Mouse (Mus musculus): ENCODE data around the gene Rbm39. TPM values are rescaled to one million over a fixed set of nuclear protein-coding genes. Genes with fewer than 3 reads are reported as not detected.

Rbm39 gene
- total and polyA plus RNA-seq, 3 experiments = 212 to 417 (median 376) TPM

DNA sequence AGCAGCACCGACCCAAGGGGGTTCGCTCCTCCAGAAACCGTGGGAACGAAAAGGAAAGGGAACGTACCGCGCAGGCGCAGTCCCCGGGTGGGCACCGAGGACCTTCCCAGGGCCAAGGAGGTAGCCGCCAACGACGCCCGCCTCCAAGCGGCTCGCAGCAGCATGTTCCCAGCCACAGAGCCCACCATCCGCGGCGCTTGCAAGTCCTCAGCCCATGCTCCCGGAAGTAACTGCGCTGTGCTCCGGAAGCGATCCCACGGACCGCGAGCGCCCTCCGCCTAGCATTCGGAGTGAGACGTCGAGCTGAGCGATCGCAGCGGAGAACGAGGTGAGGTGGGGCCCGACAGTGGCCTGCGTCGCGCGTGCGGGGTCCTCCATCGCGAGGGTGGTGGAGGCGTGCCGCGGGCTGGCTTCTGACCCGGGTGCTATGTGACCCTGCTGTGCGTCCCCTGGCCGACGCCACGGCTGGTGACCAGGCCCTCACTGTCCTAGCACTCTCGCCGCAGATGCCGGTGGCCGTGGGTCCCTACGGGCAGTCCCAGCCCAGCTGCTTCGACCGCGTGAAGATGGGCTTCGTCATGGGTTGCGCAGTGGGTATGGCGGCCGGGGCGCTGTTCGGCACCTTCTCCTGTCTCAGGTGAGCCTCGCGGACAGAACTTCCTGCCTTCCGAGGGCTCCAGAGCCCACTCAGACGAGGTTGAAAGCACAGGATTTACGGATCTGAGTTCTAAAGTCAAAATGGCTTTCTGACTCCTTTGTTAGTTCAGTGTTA lies 35.9 kb downstream of the Rbm39 start, which contains the start of the genes Romo1 and Nfs1:
Romo1 (plus strand) TSS at position 87 of the 772 bp plus-strand sequence.
Nfs1 (minus strand) TSS at position 234 of the 772 bp plus-strand sequence.
- Histone ChIP-seq H3K4me3 (replicated peaks in 1 of 3; ENCODE audit: low read depth in 2 of 3, low read length in 2 of 3, poor library complexity in 1 of 3) (peak within 1 kb of the TSS; percentile 52 to 93 (median 82)), H3K4me2 (ENCODE audit: insufficient read depth, low read depth, poor library complexity, severe bottlenecking) (peak within 1 kb of the TSS; percentile 98), H3K9ac (ENCODE audit: insufficient read depth, low read depth) (peak within 1 kb of the TSS; percentile 69), H3K9me3 (replicated peaks; ENCODE audit: low read length) (no peaks in the 10 kb centered on the region), H3K27me3 (replicated peaks) (no peaks in the 10 kb centered on the region), H3K36me3 (replicated peaks in 1 of 2; ENCODE audit: control insufficient read depth in 1 of 2, insufficient read depth in 1 of 2, low read length in 1 of 2) (peaks cover 35 to 54% of the 10 kb centered on the region in 2 experiments), H3K27ac (ENCODE audit: insufficient read depth, low read depth) (peak within 1 kb of the TSS; percentile 91), H3K79me2 (replicated peaks; ENCODE audit: control insufficient read depth, extremely low read depth, insufficient read depth, poor library complexity, severe bottlenecking) (peaks cover 19% of the 10 kb centered on the region), H3K4me1 (ENCODE audit: control insufficient read depth in 1 of 2, insufficient read depth in 2 of 2) (peaks cover 0 to 15% of the 10 kb centered on the region in 2 experiments; a peak in 2 of 4 replicates)
- DNase-seq (ENCODE audit: extremely low read depth) = peak; percentile 94
- TF ChIP-seq JUND (conservative IDR thresholded peaks at IDR 0.05; ENCODE audit: low read depth, low read length) (no peak), CTCF (conservative IDR thresholded peaks at IDR 0.05 in 1 of 2, IDR thresholded peaks at IDR 0.05 in 1 of 2; ENCODE audit: low read depth in 2 of 2, low read length in 2 of 2) (peak in 1 of 2 experiments; percentile 64; a peak in 2 of 4 replicates), KAT2A (IDR thresholded peaks at IDR 0.05; ENCODE audit: insufficient replicate concordance, low read length) (no peak), MAFK (IDR thresholded peaks at IDR 0.05; ENCODE audit: insufficient replicate concordance, low read length) (no peak), RAD21 (IDR thresholded peaks at IDR 0.05; ENCODE audit: low read depth, low read length) (no peak), MYC (IDR thresholded peaks at IDR 0.05; ENCODE audit: low read depth, low read length) (peak; percentile 90), JUN (IDR thresholded peaks at IDR 0.05; ENCODE audit: insufficient read depth, low read depth, low read length) (no peak), SMC3 (IDR thresholded peaks at IDR 0.05; ENCODE audit: low read depth, low read length) (no peak), ETS1 (conservative IDR thresholded peaks at IDR 0.05; ENCODE audit: low read depth, low read length) (no peak), HCFC1 (IDR thresholded peaks at IDR 0.05; ENCODE audit: low read depth, low read length) (peak; percentile 90), EP300 (IDR thresholded peaks at IDR 0.05; ENCODE audit: low read length) (no peak), USF1 (IDR thresholded peaks at IDR 0.05; ENCODE audit: low read depth, low read length) (no peak), PAX5 (IDR thresholded peaks at IDR 0.05; ENCODE audit: low read length) (no peak), MAZ (IDR thresholded peaks at IDR 0.05; ENCODE audit: low read depth, low read length) (no peak), ZC3H11A (IDR thresholded peaks at IDR 0.05; ENCODE audit: low read depth, low read length) (no peak), ZKSCAN1 (IDR thresholded peaks at IDR 0.05; ENCODE audit: borderline replicate concordance, low read depth, low read length) (no peak), CHD2 (IDR thresholded peaks at IDR 0.05; ENCODE audit: low read length) (peak; percentile 89; the same call in 1 of the 2 replicates), NRF1 (IDR thresholded peaks at IDR 0.05; ENCODE audit: low read depth, low read length) (peak; percentile 80), RCOR1 (conservative IDR thresholded peaks at IDR 0.05; ENCODE audit: low read depth, low read length) (no peak), GABPA (IDR thresholded peaks at IDR 0.05; ENCODE audit: insufficient replicate concordance, low read depth, low read length) (no peak), USF2 (conservative IDR thresholded peaks at IDR 0.05; ENCODE audit: low read depth, low read length) (no peak), MAX (IDR thresholded peaks at IDR 0.05; ENCODE audit: low read length) (no peak), MEF2A (IDR thresholded peaks at IDR 0.05; ENCODE audit: borderline replicate concordance, low read depth, low read length) (no peak), ZMIZ1 (IDR thresholded peaks at IDR 0.05; ENCODE audit: low read depth, low read length) (peak; percentile 91), E2F4 (IDR thresholded peaks at IDR 0.05; ENCODE audit: insufficient replicate concordance, low read depth, low read length) (no peak), POLR2A (IDR thresholded peaks at IDR 0.05; ENCODE audit: low read depth, low read length) (peak; percentile 90), IRF4 (IDR thresholded peaks at IDR 0.05; ENCODE audit: low read depth, low read length) (no peak; the same call in 1 of the 2 replicates), CHD1 (IDR thresholded peaks at IDR 0.05; ENCODE audit: low read depth, low read length) (no peak), MXI1 (IDR thresholded peaks at IDR 0.05; ENCODE audit: low read depth, low read length) (no peak; the same call in 1 of the 2 replicates), SIN3A (IDR thresholded peaks at IDR 0.05; ENCODE audit: low read length) (peak; percentile 93), POLR2AphosphoS2 (IDR thresholded peaks at IDR 0.05; ENCODE audit: low read depth, low read length) (peak; percentile 85; the same call in 1 of the 2 replicates), TBP (conservative IDR thresholded peaks at IDR 0.05; ENCODE audit: low read depth, low read length) (0 out of 2 replicates have a peak, but pooled peaks have one; percentile 46), ZNF384 (IDR thresholded peaks at IDR 0.05; ENCODE audit: low read depth, low read length) (no peak)
- dilution Hi-C loops (cut with MboI; ENCODE audit: extremely low pct_ligation_motif_present, extremely low pct_unique_long_range_greater_than_20kb, low sequenced_read_pairs) (no loop called here), in situ Hi-C loops (cut with MboI; ENCODE audit: low pct_ligation_motif_present, low pct_unique_long_range_greater_than_20kb, low sequenced_read_pairs) (loop anchor here (25.0 kb wide), 1 partner anchor 307 kb away; the partner anchor contains the start of genes Eif6 and Fam83c)
